Mouse (Mus musculus) midbrain, embryonic 10.5 days (tissue): ENCODE data around the gene Psat1. TPM values are rescaled to one million over a fixed set of nuclear protein-coding genes. Genes with fewer than 3 reads are reported as not detected.

Experiments
- DNase-seq: peaks from one replicate; pipeline ENCODE4 v3.0.0-alpha.2; 2017; ENCODE audit warnings: low spot score
- H3K27ac ChIP-seq: fragments of 300-500 bp; sonication (generic); replicated peaks from 2 replicates; pipeline ENCODE4 v1.5.1; 2016; ENCODE audit warnings: mild to moderate bottlenecking
- H3K27me3 ChIP-seq: fragments of 300-500 bp; sonication (generic); 2 replicates; pipeline ENCODE4 v1.6.1; 2016; ENCODE audit warnings: low read depth, mild to moderate bottlenecking; ENCODE audit not compliant: poor library complexity, severe bottlenecking
- H3K36me3 ChIP-seq: fragments of 300-500 bp; sonication (generic); 2 replicates; pipeline ENCODE4 v1.6.1; 2016; ENCODE audit warnings: mild to moderate bottlenecking, moderate library complexity
- H3K4me1 ChIP-seq: fragments of 300-500 bp; sonication (generic); 2 replicates; pipeline ENCODE4 v1.6.1; 2016
- H3K4me3 ChIP-seq: fragments of 300-500 bp; sonication (generic); 2 replicates; pipeline ENCODE4 v1.5.1; 2016; ENCODE audit warnings: mild to moderate bottlenecking, moderate library complexity
- H3K9me3 ChIP-seq: fragments of 300-500 bp; sonication (generic); replicated peaks from 2 replicates; pipeline ENCODE4 v1.6.1; 2016; ENCODE audit warnings: mild to moderate bottlenecking
- WGBS: fragments of 180-500 bp; shearing (Covaris S2); methylation state at CpG from one replicate; pipeline ENCODE4 v1.1.7; 2016; 5-methylcytosine and 5-hydroxymethylcytosine counted together
- polyA plus RNA-seq: library from polyadenylated mRNA; unstranded; fragments of >200 nt; fragmentation: Nextera tagmentation; extraction: Ambion mirVana; gene quantifications from 2 replicates; pipeline ENCODE4 v1.2.1, GENCODE M21; 2016

Psat1 gene
- polyA plus RNA-seq, 1 experiment from 2014 or later: 129 TPM

DNA sequence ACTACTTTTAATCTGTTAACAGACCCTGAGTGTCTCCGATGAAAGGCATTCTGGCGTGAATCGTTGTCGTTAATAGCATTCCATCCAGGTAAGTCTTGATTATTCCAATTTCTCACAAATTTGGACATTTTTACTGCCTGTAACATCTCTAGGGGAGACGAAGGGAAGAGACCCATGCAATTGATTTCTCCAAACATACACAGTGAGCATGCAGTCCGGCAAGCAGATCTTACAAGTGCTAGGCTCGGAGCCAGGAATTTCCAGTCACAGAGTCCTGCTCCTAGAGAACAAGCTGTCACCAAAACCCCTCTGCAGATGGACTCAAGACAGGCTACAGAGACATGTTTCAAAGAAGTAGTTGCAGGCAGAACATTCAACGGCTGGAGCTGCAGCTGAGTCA lies 66.4 kb downstream of the Psat1 start:
- no peak for DNase-seq

DNA sequence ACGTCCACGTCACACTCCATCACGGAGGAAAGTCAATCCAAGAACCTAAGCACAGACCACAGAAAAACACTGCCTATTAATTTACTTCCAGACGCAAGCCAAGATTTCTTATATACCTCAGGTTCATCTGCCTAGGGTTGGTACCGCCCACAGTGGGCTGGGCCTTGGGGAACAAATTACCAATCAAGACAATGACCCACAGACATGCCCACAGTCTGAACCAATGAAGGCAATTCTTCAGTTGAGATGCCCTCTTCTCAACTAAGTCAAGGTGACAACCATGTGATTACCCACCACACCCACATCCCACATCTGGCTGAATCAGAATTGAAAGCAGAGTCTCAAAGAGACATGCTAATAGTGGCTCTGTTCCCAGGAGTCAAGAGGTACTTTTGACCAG lies 67.9 kb downstream of the Psat1 start:
- 83% methylated on average over 5 of the region's 5 CpGs for WGBS

More for the DNA sequence above, 66.4 kb downstream of the Psat1 start:
- H3K4me1 ChIP-seq: no peaks in the 10 kb centered on the region
- no peaks in the 10 kb centered on the region for H3K27me3 ChIP-seq
- WGBS: 92% methylated on average over 8 of the region's 8 CpGs
- no peaks in the 10 kb centered on the region for H3K9me3 ChIP-seq
- no peak overlapping the region for H3K4me3 ChIP-seq
- H3K27ac ChIP-seq: no peak overlapping the region
- no peaks in the 10 kb centered on the region for H3K36me3 ChIP-seq

DNA sequence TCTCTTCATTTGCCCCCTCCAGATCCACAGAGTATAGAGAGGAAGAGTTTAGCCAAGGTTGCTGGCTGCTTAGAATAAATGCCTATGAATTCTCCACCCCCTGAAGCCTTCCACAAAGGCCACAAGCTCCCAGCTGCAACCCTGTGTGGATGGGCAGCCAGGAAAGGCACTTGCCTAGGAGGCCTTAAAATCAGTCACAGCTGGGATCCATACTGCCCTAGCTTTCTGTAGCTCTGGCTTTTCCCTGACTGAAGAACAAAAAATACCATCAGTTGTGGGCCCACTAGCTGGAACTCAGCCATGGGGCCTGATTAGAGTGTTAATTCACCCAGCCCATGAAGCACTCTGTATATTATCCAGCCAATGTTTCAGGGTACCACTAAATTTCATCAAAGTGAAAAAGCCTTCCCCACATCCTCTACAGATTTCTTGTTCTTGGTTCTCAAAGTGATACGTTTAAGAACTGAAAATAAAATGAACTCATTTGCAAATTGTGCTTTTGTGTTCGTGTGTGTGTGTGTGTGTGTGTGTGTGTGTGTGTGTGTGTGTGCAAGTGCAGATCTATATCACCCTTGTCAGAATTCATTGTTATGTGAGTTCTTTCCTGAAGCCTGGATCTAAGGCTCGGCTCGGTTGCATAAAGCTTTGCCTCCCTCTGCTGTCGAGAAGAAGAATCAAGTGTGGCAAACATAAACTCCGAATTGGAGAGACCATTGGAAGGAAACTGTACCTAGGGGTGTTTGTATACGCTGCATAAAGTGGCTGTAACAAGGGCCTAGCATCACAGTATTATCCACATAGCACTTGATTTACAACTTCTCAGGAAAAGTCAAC lies 78.1 kb downstream of the Psat1 start:
- WGBS: 33% methylated on average over 7 of the region's 7 CpGs
- DNase-seq: peak; percentile 22
- H3K36me3 ChIP-seq: no peaks in the 10 kb centered on the region
- peaks cover 37% of the 10 kb centered on the region for H3K27me3 ChIP-seq
- no peaks in the 10 kb centered on the region for H3K9me3 ChIP-seq
- H3K27ac ChIP-seq: no peak overlapping the region
- peaks cover 34% of the 10 kb centered on the region for H3K4me1 ChIP-seq
- no peak overlapping the region for H3K4me3 ChIP-seq

More for the DNA sequence above, 67.9 kb downstream of the Psat1 start:
- no peak overlapping the region for H3K27ac ChIP-seq
- H3K36me3 ChIP-seq: no peaks in the 10 kb centered on the region
- no peak overlapping the region for H3K4me3 ChIP-seq
- DNase-seq: no peak
- no peaks in the 10 kb centered on the region for H3K9me3 ChIP-seq
- no peaks in the 10 kb centered on the region for H3K4me1 ChIP-seq
- H3K27me3 ChIP-seq: no peaks in the 10 kb centered on the region

DNA sequence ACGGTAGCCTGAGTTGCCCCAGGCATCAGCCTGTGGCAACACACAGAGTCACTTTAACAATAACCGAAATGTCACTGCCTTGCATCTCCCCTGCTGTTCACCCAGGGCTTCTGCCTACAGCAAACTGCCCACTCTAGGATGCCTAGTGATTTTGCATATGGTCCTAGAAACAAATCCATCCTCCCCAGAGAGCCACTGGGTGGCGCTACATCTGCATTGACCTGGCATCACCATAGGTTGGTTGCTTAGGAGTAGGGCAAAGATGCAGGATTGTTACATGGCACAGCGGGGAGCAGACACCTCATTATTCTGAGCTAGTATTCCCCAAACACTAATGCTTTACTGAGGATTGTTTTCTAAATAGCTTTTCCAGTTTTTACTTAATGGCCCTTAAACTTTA lies 80.3 kb downstream of the Psat1 start:
- H3K27me3 ChIP-seq: peaks cover 56% of the 10 kb centered on the region
- 0 out of 2 replicates have a peak overlapping the region, but pooled peaks have one; percentile 23 for H3K27ac ChIP-seq
- no peaks in the 10 kb centered on the region for H3K36me3 ChIP-seq
- 64% methylated on average over 4 of the region's 4 CpGs for WGBS
- no peak overlapping the region for H3K4me3 ChIP-seq
- H3K4me1 ChIP-seq: peaks cover 34% of the 10 kb centered on the region
- peak; percentile 49 for DNase-seq
- H3K9me3 ChIP-seq: no peaks in the 10 kb centered on the region

DNA sequence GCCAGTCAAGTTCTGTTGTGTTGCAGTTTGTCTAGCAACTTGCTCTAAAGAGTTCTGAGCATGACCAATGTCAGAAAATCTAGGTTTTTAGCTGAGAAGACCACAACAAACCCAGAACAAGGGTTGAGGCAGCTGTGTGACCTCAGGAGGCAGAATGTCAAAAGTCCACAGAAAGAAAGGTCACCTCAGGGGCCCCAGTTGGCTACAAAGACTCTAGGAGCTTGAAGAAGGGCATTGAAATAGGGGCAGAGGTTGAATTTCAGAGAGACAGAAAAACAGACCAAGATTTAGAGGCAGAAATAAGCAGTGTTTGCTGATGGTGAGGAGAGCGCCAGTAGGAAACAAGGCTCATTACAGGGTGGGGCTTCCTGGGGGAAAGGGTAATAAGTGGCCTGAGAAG lies 81.0 kb downstream of the Psat1 start:
- no peaks in the 10 kb centered on the region for H3K36me3 ChIP-seq
- no peak overlapping the region for H3K4me3 ChIP-seq
- 0 out of 2 replicates have a peak overlapping the region, but pooled peaks have one; percentile 23 for H3K27ac ChIP-seq
- peaks cover 57% of the 10 kb centered on the region for H3K27me3 ChIP-seq
- no peaks in the 10 kb centered on the region for H3K9me3 ChIP-seq
- peak; percentile 43 for DNase-seq
- WGBS: 21% methylated on average over 1 of the region's 1 CpGs
- peaks cover 34% of the 10 kb centered on the region for H3K4me1 ChIP-seq

DNA sequence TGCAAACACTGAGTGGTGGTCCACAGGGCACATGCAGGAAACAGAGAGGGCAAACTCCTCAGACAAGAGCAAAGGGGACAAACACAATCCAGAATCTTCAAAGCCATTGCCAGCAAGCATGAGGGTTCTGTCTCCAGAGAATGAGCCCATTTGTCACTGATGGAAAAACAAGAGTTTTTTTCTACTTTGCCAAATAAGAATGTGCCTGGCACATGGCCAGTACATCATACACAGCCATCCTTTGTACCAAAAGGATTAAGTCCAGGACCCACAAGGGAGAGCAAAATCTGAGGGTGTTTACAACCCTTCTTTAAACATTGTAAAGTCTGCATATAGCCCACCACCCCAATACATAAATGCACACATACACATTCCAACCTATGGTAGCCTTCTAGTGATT lies 81.7 kb downstream of the Psat1 start:
- Histone ChIP-seq H3K4me1 (peaks cover 34% of the 10 kb centered on the region), H3K27me3 (peaks cover 52% of the 10 kb centered on the region), H3K9me3 (no peaks in the 10 kb centered on the region), H3K4me3 (no peak overlapping the region), H3K27ac (no peak overlapping the region), H3K36me3 (no peaks in the 10 kb centered on the region)
- no peak for DNase-seq

DNA sequence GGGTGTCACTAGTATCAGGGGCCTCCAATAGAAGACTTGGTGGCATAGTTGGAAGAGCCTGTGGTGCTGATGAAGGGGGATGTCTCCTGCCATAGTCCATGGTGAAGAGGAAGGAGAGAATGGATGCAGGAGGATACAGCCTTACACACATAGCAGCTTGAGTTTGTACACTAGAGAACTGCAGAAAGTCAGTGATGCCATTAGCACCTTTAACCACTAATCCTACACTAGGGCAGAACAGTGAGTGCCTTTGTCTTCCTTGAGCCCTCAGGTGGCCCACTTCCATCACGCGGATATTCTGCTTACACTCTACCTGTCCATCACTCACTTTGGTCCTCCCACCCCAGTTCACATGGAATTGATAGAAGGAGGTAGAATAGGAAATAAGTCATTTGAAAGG lies 83.0 kb downstream of the Psat1 start:
- H3K27me3 ChIP-seq: peaks cover 48% of the 10 kb centered on the region
- H3K27ac ChIP-seq: no peak overlapping the region
- H3K4me1 ChIP-seq: peaks cover 33% of the 10 kb centered on the region
- 84% methylated on average over 2 of the region's 2 CpGs for WGBS
- no peak for DNase-seq
- H3K36me3 ChIP-seq: no peaks in the 10 kb centered on the region
- no peak overlapping the region for H3K4me3 ChIP-seq
- H3K9me3 ChIP-seq: no peaks in the 10 kb centered on the region

DNA sequence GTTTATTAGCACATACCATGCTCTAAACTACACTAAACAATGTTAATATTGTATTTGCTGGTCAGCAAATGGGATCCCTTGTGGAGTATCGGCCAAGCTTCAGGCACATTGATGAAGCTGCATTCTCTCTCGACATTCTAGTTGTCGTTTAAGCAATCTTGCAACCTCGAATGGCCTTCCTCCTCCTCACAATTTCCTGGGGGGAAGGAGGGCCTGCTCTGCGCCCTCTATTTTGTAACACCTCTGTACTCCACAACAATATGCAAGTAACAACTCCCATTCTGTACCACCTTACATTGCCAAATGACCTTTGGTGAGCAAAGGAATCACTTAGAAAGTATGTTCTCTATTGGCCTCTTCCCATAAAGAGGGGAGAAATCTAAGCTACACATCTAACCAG lies 91.8 kb downstream of the Psat1 start:
- H3K36me3 ChIP-seq: no peaks in the 10 kb centered on the region
- no peaks in the 10 kb centered on the region for H3K4me1 ChIP-seq
- H3K27ac ChIP-seq: no peak overlapping the region
- DNase-seq: no peak
- no peak overlapping the region for H3K4me3 ChIP-seq
- no peaks in the 10 kb centered on the region for H3K9me3 ChIP-seq
- 90% methylated on average over 5 of the region's 5 CpGs for WGBS
- no peaks in the 10 kb centered on the region for H3K27me3 ChIP-seq

Other genes starting within 250 kb of the Psat1 start
- gene Cep78, start 37.7 kb upstream of the Psat1 start, polyA plus RNA-seq: 53.9 and 59.4 TPM in 2 replicates
- 20.9 and 27.5 TPM in 2 replicates for gene Gnaq, start 185.5 kb upstream of the Psat1 start, polyA plus RNA-seq